Mouse (Mus musculus): ENCODE data around the gene Pdgfb. TPM values are rescaled to one million over a fixed set of nuclear protein-coding genes. Genes with fewer than 3 reads are reported as not detected.

Pdgfb gene
- polyA plus RNA-seq, 1 experiment from 2014 or later: 3.2 TPM

DNA sequence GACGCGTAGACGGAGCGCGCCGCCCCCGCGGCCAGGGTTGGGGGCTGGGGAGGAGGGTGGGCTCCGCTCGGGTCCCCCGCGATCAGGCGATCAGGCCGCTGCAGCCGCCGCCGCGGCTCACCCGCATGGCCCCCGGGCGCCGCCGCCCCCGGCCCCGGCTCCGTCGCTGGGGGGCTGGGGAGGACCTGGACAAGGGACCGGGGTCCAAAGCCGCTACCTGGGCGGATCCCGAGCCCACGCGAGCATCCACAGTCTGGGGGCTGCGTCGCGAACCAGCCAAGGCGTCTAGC is 801 bp downstream of the Pdgfb start:
- peak overlapping the region; percentile 63 for H3K4me3 ChIP-seq (ENCODE audit: low read length)

DNA sequence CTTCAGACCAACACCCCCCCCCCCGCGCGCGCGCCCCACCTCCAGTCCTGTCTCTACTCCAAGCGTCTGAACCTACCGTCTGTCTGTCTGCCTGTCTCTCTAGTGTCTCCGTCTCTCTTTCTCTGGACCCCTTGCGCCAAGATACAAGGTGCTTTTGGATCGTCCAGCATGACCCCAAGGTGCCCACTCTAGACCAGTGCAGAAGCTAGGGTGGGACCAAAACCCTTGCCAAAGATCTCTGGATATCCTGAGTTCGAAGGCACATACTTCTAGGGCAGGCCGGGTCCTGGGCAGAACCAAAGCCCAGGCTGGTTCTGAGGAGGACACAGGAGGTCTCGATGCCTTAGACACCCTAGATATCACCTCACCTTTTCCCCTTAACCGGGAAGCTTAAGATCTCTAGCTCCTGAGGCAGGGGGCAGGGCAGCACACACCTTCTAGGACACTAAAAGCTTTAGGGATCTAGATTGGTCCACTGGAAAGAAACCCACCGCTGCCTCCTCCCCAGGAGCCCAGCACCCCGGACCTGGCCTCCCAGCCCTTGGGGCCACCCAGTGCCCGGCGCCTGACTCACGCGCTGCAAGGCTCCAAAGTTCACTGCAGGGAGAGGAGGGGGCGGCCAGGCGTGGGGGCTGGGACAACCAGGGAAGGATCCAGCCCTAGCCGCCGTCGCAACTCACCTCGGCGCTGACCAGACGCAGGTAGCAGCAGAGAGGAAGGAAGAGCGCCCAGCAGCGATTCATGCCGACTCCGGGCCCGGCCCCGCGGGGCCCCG is 1.3 kb downstream of the Pdgfb start:
- 1% methylated on average over 34 of the region's 36 CpGs for WGBS
- peak overlapping the region; percentile 33 for H3K27ac ChIP-seq (ENCODE audit: low read length)
- peaks cover 17% of the 10 kb centered on the region for H3K4me1 ChIP-seq (ENCODE audit: control insufficient read depth, insufficient read depth, low read length)
- H3K4me3 ChIP-seq (ENCODE audit: low read length): peak overlapping the region; percentile 63
- peak overlapping the region; percentile 90 for H3K4me2 ChIP-seq (ENCODE audit: low read depth, low read length)
- no peaks in the 10 kb centered on the region for H3K9me3 ChIP-seq (replicated peaks; ENCODE audit: control insufficient read depth, low read length)
- ATAC-seq (replicated peaks; ENCODE audit: extremely low read depth, insufficient read depth, low FRiP score): no peak
- H3K9ac ChIP-seq (ENCODE audit: low read length): peak overlapping the region; percentile 75
- H3K27me3 ChIP-seq (ENCODE audit: control insufficient read depth, insufficient read depth, low read length): peaks cover 38% of the 10 kb centered on the region
- H3K36me3 ChIP-seq (ENCODE audit: control insufficient read depth, insufficient read depth): no peaks in the 10 kb centered on the region

More for the DNA sequence above, 801 bp downstream of the Pdgfb start:
- Histone ChIP-seq H3K36me3 (ENCODE audit: control insufficient read depth, insufficient read depth) (no peaks in the 10 kb centered on the region), H3K4me1 (ENCODE audit: control insufficient read depth, insufficient read depth, low read length) (peaks cover 17% of the 10 kb centered on the region), H3K27me3 (ENCODE audit: control insufficient read depth, insufficient read depth, low read length) (peaks cover 38% of the 10 kb centered on the region), H3K9me3 (replicated peaks; ENCODE audit: control insufficient read depth, low read length) (no peaks in the 10 kb centered on the region), H3K27ac (ENCODE audit: low read length) (peak overlapping the region; percentile 33), H3K4me2 (ENCODE audit: low read depth, low read length) (peak overlapping the region; percentile 90), H3K9ac (ENCODE audit: low read length) (peak overlapping the region; percentile 75)
- ATAC-seq (replicated peaks; ENCODE audit: extremely low read depth, insufficient read depth, low FRiP score): no peak
- 1% methylated on average over 37 of the region's 37 CpGs for WGBS

DNA sequence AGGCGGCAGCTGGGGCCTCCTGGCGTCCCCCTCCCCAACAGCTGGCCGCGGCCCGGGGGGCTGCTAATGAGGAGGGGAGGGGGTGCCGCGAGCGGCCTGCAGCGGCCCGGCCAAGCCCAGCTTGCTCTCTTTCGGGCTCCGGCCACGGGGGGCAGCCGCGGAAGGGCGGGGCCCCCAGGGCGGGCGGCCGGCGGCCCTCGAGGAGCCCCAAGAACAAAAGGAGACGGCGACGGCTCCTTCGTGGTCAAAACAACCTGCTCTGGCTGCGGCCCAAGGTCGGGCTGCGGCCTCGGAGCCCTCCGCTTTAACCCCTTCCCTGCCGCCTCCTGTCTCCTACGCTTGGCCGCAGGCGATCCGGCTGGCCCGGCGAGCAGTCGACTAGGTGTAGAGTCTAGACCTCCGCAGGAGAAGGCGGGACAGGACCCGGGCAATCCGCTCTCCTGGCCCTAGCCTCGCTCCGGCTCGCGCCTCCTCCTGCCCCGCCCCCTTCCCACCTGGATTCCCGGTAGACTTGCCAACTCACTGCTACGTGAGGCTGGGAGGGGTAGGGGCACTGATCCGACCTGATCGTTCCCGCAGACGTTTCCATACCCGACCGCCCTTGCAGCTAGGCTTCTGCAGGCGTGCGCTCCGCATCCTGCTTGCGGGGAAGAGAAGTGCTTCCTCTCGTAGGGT is 2.1 kb downstream of the Pdgfb start:
- peak overlapping the region; percentile 75 for H3K9ac ChIP-seq (ENCODE audit: low read length)
- peak overlapping the region; percentile 63 for H3K4me3 ChIP-seq (ENCODE audit: low read length)
- WGBS: under 1% methylated on average over 56 of the region's 60 CpGs
- H3K9me3 ChIP-seq (replicated peaks; ENCODE audit: control insufficient read depth, low read length): no peaks in the 10 kb centered on the region
- peak overlapping the region; percentile 90 for H3K4me2 ChIP-seq (ENCODE audit: low read depth, low read length)
- H3K27ac ChIP-seq (ENCODE audit: low read length): peak overlapping the region; percentile 4
- H3K36me3 ChIP-seq (ENCODE audit: control insufficient read depth, insufficient read depth): no peaks in the 10 kb centered on the region
- peaks cover 17% of the 10 kb centered on the region for H3K4me1 ChIP-seq (ENCODE audit: control insufficient read depth, insufficient read depth, low read length)
- H3K27me3 ChIP-seq (ENCODE audit: control insufficient read depth, insufficient read depth, low read length): peaks cover 38% of the 10 kb centered on the region
- peak; percentile 24; the same call in 1 of the 2 replicates for ATAC-seq (replicated peaks; ENCODE audit: extremely low read depth, insufficient read depth, low FRiP score)

DNA sequence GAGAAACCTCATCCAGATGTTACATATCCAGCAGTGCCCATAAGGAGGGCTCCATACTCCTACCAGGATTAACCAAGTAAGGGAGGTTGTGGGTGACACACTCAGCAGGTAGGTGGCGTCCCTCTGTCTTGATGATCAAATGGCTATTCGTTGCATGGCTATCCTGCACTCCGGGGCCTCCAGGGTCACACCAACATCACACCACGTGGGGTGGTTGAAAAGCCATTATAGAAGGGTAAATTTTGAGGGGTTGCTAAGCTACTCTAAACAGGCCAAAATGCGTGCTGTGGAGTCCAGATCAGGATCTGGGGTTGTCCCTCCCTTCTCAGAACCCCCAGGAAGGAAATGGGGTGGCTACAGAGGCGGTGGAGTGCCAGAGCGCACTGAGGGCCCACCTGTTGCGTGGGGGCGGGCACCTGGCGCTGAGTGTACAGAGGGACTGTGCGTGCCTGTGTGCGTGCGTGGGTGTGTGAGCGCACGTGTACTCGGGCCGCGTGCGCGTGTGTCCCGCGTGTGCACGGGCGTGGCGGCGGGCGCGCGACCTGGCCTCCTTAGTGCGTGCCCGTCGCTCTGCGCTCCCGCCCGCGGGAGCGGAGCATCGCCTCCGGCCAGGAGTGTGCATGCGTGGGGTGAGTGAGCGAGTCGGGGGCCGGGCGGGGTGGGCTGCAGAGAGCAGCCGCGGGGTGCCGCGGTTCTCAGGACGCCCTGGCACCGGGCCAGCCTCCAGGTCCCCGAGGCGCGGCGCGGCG is 2.8 kb downstream of the Pdgfb start:
- peak overlapping the region; percentile 90 for H3K4me2 ChIP-seq (ENCODE audit: low read depth, low read length)
- peaks cover 38% of the 10 kb centered on the region for H3K27me3 ChIP-seq (ENCODE audit: control insufficient read depth, insufficient read depth, low read length)
- ATAC-seq (replicated peaks; ENCODE audit: extremely low read depth, insufficient read depth, low FRiP score): peak; percentile 1; the same call in 1 of the 2 replicates
- peak overlapping the region; percentile 4; the same call in 1 of the 2 replicates for H3K27ac ChIP-seq (ENCODE audit: low read length)
- 1% methylated on average over 54 of the region's 56 CpGs for WGBS
- peak overlapping the region; percentile 63 for H3K4me3 ChIP-seq (ENCODE audit: low read length)
- peaks cover 17% of the 10 kb centered on the region for H3K4me1 ChIP-seq (ENCODE audit: control insufficient read depth, insufficient read depth, low read length)
- H3K36me3 ChIP-seq (ENCODE audit: control insufficient read depth, insufficient read depth): no peaks in the 10 kb centered on the region
- H3K9ac ChIP-seq (ENCODE audit: low read length): peak overlapping the region; percentile 75
- no peaks in the 10 kb centered on the region for H3K9me3 ChIP-seq (replicated peaks; ENCODE audit: control insufficient read depth, low read length)

DNA sequence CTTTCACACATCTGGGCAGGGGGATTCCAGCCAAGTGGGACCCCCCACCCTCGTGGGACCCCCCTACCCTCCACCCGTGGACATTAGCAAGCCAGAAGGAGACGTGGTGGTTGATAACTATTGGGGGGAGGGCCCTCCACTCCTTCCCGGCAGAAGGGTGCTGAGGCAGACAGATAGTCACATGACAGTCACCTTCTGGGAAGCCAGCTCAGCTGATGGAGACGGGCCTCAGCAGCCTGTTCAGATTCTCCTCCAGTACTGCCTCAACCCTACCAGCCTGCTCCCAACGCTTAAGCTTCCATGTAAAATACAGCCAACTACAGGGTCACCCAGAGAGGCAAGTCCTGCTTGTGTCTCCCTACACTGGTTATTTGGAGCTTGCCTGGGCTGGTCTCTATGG is 3.6 kb downstream of the Pdgfb start:
- Histone ChIP-seq H3K9ac (ENCODE audit: low read length) (peak overlapping the region; percentile 75; the same call in 1 of the 2 replicates), H3K4me3 (ENCODE audit: low read length) (peak overlapping the region; percentile 63), H3K27ac (ENCODE audit: low read length) (0 out of 2 replicates have a peak overlapping the region, but pooled peaks have one; percentile 10)

DNA sequence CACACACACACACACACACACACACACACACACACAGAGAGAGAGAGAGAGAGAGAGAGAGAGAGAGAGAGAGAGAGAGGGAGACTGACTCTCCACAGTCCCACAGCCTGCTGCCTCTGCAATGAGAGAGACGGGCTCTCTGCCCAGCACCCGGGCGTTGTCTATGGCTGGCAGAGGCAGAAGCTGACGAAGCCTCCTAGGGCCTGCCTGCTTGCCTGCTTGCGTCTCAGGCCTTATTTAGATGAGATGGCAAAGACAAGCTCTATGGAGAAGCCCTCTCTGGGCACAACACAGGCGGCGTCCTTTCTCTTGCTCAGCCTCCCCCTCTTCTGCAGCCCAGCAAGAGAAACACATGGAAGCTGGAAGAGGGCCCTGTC is 4.6 kb downstream of the Pdgfb start:
- WGBS: 40% methylated on average over 7 of the region's 7 CpGs
- H3K4me2 ChIP-seq (ENCODE audit: low read depth, low read length): peak overlapping the region; percentile 90
- H3K9ac ChIP-seq (ENCODE audit: low read length): no peak overlapping the region
- H3K4me1 ChIP-seq (ENCODE audit: control insufficient read depth, insufficient read depth, low read length): peaks cover 33% of the 10 kb centered on the region
- H3K36me3 ChIP-seq (ENCODE audit: control insufficient read depth, insufficient read depth): no peaks in the 10 kb centered on the region
- H3K27ac ChIP-seq (ENCODE audit: low read length): no peak overlapping the region
- ATAC-seq (replicated peaks; ENCODE audit: extremely low read depth, insufficient read depth, low FRiP score): no peak
- H3K4me3 ChIP-seq (ENCODE audit: low read length): peak overlapping the region; percentile 63
- H3K9me3 ChIP-seq (replicated peaks; ENCODE audit: control insufficient read depth, low read length): no peaks in the 10 kb centered on the region
- peaks cover 28% of the 10 kb centered on the region for H3K27me3 ChIP-seq (ENCODE audit: control insufficient read depth, insufficient read depth, low read length)

More for the DNA sequence above, 3.6 kb downstream of the Pdgfb start:
- no peaks in the 10 kb centered on the region for H3K36me3 ChIP-seq (ENCODE audit: control insufficient read depth, insufficient read depth)
- H3K4me2 ChIP-seq (ENCODE audit: low read depth, low read length): peak overlapping the region; percentile 90
- H3K27me3 ChIP-seq (ENCODE audit: control insufficient read depth, insufficient read depth, low read length): peaks cover 38% of the 10 kb centered on the region
- WGBS: 21% methylated on average over 6 of the region's 6 CpGs
- no peak for ATAC-seq (replicated peaks; ENCODE audit: extremely low read depth, insufficient read depth, low FRiP score)
- H3K4me1 ChIP-seq (ENCODE audit: control insufficient read depth, insufficient read depth, low read length): peaks cover 23% of the 10 kb centered on the region
- H3K9me3 ChIP-seq (replicated peaks; ENCODE audit: control insufficient read depth, low read length): no peaks in the 10 kb centered on the region

DNA sequence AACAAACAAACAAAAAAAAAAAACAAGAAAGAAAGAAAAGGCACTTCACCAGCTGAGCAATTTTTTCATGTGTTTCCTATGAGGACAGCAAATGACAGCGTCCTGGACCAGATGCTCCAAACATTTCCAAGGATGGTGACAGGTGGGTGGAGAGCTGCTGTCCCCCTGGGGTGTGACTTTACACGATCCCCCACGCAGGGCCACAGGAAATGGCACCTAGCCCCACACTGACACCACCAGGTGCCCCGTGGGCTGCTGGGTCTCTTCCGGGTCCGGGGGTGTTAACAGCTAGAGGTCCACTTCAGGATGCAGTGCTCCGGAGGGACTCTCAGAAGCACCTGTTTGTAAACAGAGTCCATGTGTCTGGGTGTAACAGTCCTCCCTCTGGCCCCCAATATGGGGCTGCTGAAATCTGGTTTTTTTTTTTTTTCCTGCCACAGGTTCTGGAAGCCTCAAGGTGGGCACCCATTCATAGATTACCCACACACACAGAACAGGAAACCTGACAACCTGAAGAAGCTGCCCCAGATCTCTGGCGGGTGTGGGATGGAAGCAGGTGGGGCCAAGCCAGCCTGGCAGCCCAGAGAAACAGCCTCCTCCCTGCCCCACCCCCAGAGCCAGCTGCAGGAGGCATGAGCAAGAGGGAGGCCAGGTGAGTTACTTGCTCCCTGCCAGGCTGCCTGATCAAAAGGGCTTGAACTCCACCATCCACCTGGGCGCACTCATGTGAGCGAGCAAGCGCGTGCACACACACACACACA is 5.2 kb downstream of the Pdgfb start:
- peaks cover 24% of the 10 kb centered on the region for H3K27me3 ChIP-seq (ENCODE audit: control insufficient read depth, insufficient read depth, low read length)
- H3K4me2 ChIP-seq (ENCODE audit: low read depth, low read length): no peak overlapping the region
- H3K4me1 ChIP-seq (ENCODE audit: control insufficient read depth, insufficient read depth, low read length): peaks cover 36% of the 10 kb centered on the region
- no peaks in the 10 kb centered on the region for H3K9me3 ChIP-seq (replicated peaks; ENCODE audit: control insufficient read depth, low read length)
- H3K36me3 ChIP-seq (ENCODE audit: control insufficient read depth, insufficient read depth): no peaks in the 10 kb centered on the region
- no peak for ATAC-seq (replicated peaks; ENCODE audit: extremely low read depth, insufficient read depth, low FRiP score)
- H3K9ac ChIP-seq (ENCODE audit: low read length): no peak overlapping the region
- H3K27ac ChIP-seq (ENCODE audit: low read length): no peak overlapping the region
- WGBS: 51% methylated on average over 12 of the region's 12 CpGs
- H3K4me3 ChIP-seq (ENCODE audit: low read length): no peak overlapping the region; the same call in 1 of the 2 replicates

DNA sequence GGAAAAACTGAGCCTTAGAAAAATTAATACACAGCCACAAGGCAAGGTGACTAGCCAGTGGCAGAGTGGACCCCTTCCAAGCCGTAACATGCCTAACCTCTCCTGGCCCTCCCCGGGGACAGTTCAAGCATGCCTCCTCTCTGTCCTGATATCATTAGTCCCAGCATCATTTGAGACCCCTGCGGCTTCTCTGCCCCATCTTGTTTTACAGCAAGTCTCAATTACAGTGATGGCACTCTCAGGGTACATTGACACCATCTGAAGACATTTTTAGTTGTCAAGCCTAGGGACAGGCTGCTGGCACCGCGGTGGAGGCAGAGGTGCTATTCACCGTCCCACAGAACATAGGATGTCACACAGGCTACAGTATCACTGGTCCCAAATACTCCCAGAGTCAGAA is 6.3 kb downstream of the Pdgfb start:
- no peak for ATAC-seq (replicated peaks; ENCODE audit: extremely low read depth, insufficient read depth, low FRiP score)

More for the DNA sequence above, 6.3 kb downstream of the Pdgfb start:
- 84% methylated on average over 6 of the region's 6 CpGs for WGBS
- Histone ChIP-seq H3K36me3 (ENCODE audit: control insufficient read depth, insufficient read depth) (no peaks in the 10 kb centered on the region), H3K9me3 (replicated peaks; ENCODE audit: control insufficient read depth, low read length) (no peaks in the 10 kb centered on the region), H3K9ac (ENCODE audit: low read length) (no peak overlapping the region), H3K4me2 (ENCODE audit: low read depth, low read length) (no peak overlapping the region), H3K4me1 (ENCODE audit: control insufficient read depth, insufficient read depth, low read length) (peaks cover 40% of the 10 kb centered on the region), H3K27me3 (ENCODE audit: control insufficient read depth, insufficient read depth, low read length) (peaks cover 21% of the 10 kb centered on the region), H3K27ac (ENCODE audit: low read length) (no peak overlapping the region), H3K4me3 (ENCODE audit: low read length) (no peak overlapping the region)
